Mouse (Mus musculus): ENCODE measurements around the gene Capn10.

GRCm38 (mm10) chr1:92919151-92919550 is 15.0 kb upstream of the Capn10 start:
- TF ChIP-seq CTCF (IDR thresholded peaks at IDR 0.05; ENCODE audit: borderline replicate concordance, extremely low read depth, insufficient read depth, insufficient read length) (no peak), POLR2A (IDR thresholded peaks at IDR 0.05; ENCODE audit: borderline replicate concordance, extremely low read depth, insufficient read depth, insufficient read length, poor library complexity, severe bottlenecking) (no peak)

Data from brain, embryonic 14.5 days (tissue).